Mouse (Mus musculus): ENCODE results near the gene Dcdc2a. TPM values are rescaled to one million over a fixed set of nuclear protein-coding genes. Genes with fewer than 3 reads are reported as not detected.

Gene Dcdc2a
- polyA plus RNA-seq, 1 experiment from 2014 or later: 2.4 TPM

DNA sequence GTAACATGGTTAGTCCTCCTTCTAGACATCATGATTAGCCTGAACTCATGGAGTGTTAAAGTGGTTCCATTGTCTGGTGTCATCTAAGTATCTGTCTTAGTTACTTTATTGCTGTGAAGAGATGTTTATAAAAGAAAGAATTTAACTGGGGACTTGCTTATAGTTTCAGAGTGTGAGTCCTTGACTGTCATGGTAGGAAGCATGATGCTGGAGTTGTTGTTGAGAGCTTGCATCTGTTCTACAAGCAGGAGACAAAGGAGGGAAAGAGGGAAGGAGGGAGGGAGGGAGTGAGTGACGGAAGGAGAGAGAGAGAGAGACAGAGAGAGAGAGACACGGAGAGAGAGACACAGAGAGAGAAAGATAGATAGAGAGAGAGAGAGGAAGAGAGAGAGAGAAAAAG is 90.4 kb downstream of the Dcdc2a start:
- DNase-seq (ENCODE audit: low spot score): no peak
- 74% methylated on average over 2 of the region's 2 CpGs for WGBS
- Histone ChIP-seq H3K27ac (replicated peaks) (no peak overlapping the region), H3K4me1 (no peaks in the 10 kb centered on the region), H3K9me3 (no peaks in the 10 kb centered on the region), H3K36me3 (replicated peaks) (no peaks in the 10 kb centered on the region), H3K4me3 (no peak overlapping the region), H3K27me3 (replicated peaks; ENCODE audit: low read depth, poor library complexity, severe bottlenecking) (no peaks in the 10 kb centered on the region)

DNA sequence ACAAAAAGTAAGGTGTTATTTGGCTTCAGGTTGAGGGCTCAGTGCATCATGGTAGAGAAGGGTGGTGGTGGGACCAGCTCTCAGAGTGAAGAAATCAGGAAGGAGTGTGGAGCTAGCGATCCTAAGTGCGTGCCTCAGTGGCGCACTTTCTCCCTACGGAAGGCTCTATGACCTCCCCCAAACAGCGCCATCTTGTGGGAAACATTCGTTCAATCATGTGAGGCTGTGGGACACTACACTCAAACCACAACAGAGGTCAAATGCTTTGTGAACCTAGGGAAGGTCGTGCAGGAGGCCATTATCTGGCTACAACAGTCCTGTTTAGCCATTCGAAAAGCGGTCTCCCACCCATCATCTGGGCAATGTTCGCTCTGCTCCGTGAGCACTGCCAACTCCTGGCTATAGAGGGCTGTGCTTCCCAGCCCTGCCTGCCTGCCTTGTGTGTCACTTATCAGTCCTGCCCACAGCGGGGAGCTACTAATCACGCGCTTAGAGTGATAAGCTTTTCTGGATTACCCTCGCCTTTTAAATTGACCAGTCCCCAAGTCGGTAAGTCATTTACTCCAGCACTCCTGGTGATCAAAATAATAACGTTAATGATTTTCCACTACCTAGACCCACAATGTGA is 94.5 kb downstream of the Dcdc2a start:
- Histone ChIP-seq H3K9me3 (no peaks in the 10 kb centered on the region), H3K27ac (replicated peaks) (no peak overlapping the region), H3K4me3 (no peak overlapping the region), H3K36me3 (replicated peaks) (no peaks in the 10 kb centered on the region), H3K27me3 (replicated peaks; ENCODE audit: low read depth, poor library complexity, severe bottlenecking) (no peaks in the 10 kb centered on the region), H3K4me1 (no peaks in the 10 kb centered on the region)
- no peak for DNase-seq (ENCODE audit: low spot score)
- 32% methylated on average over 17 of the region's 17 CpGs for WGBS

DNA sequence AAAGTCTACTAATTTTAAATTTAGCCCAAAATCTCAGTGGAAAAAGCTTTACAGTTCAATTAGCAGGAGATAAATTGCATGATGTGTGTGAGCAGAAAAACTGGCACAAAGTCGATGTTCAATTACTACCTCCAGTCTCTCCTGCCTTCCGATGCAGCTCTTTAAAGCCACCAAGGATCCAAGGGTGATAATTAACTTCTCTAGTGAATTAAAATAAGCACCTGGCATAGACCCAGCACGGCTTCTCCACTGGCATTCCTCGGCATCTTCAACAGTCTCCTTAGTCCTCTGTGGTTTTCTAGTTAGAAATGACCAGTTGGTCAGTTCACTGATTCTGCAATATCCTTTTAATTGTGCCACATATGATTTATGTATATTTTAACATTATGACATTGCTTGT is 95.1 kb downstream of the Dcdc2a start:
- 57% methylated on average over 4 of the region's 4 CpGs for WGBS
- H3K9me3 ChIP-seq: no peaks in the 10 kb centered on the region

DNA sequence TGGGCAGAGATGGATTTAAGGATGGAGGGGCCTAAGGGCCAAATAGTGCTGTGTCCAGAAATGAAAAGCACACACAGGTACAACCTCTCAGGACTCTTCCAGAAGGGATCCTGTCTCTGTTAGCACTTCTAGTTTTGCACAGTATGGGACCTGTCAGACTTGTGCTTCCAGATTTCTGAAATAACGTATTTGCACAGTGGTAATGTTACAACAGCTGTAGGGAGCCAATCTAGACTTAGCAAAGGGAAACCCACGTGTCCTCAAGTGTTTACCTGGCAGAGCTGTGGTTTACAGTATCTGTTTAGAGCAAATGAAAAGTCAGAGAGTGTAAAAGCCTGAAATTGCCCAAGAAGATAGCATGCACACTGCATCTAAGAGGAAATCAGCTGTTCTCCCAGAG is 104.1 kb downstream of the Dcdc2a start:
- 70% methylated on average over 2 of the region's 2 CpGs for WGBS
- no peaks in the 10 kb centered on the region for H3K27me3 ChIP-seq (replicated peaks; ENCODE audit: low read depth, poor library complexity, severe bottlenecking)
- H3K4me3 ChIP-seq: no peak overlapping the region
- H3K9me3 ChIP-seq: no peaks in the 10 kb centered on the region
- H3K36me3 ChIP-seq (replicated peaks): no peaks in the 10 kb centered on the region
- DNase-seq (ENCODE audit: low spot score): no peak
- no peak overlapping the region for H3K27ac ChIP-seq (replicated peaks)
- no peaks in the 10 kb centered on the region for H3K4me1 ChIP-seq

More for the DNA sequence above, 95.1 kb downstream of the Dcdc2a start:
- Histone ChIP-seq H3K4me1 (no peaks in the 10 kb centered on the region), H3K27ac (replicated peaks) (no peak overlapping the region), H3K36me3 (replicated peaks) (no peaks in the 10 kb centered on the region), H3K27me3 (replicated peaks; ENCODE audit: low read depth, poor library complexity, severe bottlenecking) (no peaks in the 10 kb centered on the region), H3K4me3 (no peak overlapping the region)
- DNase-seq (ENCODE audit: low spot score): no peak

DNA sequence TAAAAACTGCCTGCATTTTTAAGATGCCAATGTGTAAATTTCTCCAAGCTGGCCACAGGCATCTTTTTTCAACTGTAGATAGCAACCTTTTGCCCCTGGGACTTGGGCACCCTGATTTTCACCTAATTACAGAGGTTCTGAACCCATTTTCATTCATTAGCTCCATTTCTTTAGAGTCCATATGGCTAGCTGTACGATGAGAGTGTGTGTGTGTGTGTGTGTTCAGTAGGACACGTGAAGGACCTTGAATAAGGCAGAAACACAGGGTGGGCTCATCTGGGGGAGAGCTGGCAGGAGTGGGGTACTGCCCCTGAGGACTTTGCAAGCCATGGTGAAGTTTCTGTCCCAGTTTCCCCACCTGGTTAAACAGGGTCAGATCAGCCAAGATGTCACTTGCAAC is 105.0 kb downstream of the Dcdc2a start:
- H3K4me1 ChIP-seq: no peaks in the 10 kb centered on the region
- H3K27me3 ChIP-seq (replicated peaks; ENCODE audit: low read depth, poor library complexity, severe bottlenecking): no peaks in the 10 kb centered on the region
- H3K4me3 ChIP-seq: no peak overlapping the region
- 76% methylated on average over 2 of the region's 2 CpGs for WGBS
- DNase-seq (ENCODE audit: low spot score): no peak
- H3K9me3 ChIP-seq: no peaks in the 10 kb centered on the region
- no peak overlapping the region for H3K27ac ChIP-seq (replicated peaks)
- no peaks in the 10 kb centered on the region for H3K36me3 ChIP-seq (replicated peaks)

DNA sequence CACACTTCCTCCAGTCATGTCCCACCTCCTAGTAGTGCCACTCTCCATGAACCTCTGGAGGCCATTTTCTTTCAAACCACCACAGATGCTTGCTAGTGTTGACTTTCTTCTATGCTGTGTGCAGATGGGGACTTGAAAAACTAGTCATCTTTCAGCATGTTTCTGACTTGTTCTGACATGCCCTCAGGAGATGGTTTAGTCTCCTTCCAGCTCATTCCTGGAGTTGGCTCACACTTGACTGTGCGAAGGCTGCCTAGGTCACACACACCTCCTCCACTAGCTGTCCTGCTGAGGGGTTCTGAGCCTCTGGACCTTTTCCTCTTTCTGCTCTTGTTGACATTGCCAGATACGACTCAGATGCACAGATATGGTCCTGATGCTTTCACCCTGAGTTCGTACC is 106.8 kb downstream of the Dcdc2a start:
- peaks cover 3% of the 10 kb centered on the region; the same call in 1 of the 2 replicates for H3K4me1 ChIP-seq

DNA sequence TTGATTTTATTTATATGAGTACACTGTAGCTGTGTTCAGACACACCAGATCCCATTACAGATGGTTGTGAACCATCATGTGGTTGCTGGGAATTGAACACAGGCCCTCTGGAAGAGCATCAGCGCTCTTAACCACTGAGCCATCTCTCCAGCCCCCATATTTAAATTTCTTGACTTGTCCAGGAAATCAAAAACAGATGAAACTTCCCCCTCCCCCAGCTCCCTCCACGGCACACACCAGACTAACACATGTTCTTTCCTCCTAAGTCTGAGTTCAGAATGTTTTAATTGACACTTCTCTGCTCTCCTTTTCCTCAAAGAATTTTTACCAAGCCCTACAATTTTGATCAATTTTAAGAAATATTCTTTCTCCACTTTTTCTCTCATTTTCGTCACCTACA is 113.1 kb downstream of the Dcdc2a start:
- Histone ChIP-seq H3K27me3 (replicated peaks; ENCODE audit: low read depth, poor library complexity, severe bottlenecking) (no peaks in the 10 kb centered on the region), H3K9me3 (no peaks in the 10 kb centered on the region), H3K27ac (replicated peaks) (no peak overlapping the region), H3K4me3 (no peak overlapping the region), H3K36me3 (replicated peaks) (no peaks in the 10 kb centered on the region), H3K4me1 (peaks cover 12% of the 10 kb centered on the region)
- WGBS: 56% methylated on average over 3 of the region's 3 CpGs
- DNase-seq (ENCODE audit: low spot score): peak; percentile 54

More for the DNA sequence above, 106.8 kb downstream of the Dcdc2a start:
- no peaks in the 10 kb centered on the region for H3K9me3 ChIP-seq
- no peaks in the 10 kb centered on the region for H3K27me3 ChIP-seq (replicated peaks; ENCODE audit: low read depth, poor library complexity, severe bottlenecking)
- no peak overlapping the region for H3K4me3 ChIP-seq
- H3K27ac ChIP-seq (replicated peaks): no peak overlapping the region
- WGBS: 88% methylated on average over 3 of the region's 3 CpGs
- DNase-seq (ENCODE audit: low spot score): no peak
- no peaks in the 10 kb centered on the region for H3K36me3 ChIP-seq (replicated peaks)

DNA sequence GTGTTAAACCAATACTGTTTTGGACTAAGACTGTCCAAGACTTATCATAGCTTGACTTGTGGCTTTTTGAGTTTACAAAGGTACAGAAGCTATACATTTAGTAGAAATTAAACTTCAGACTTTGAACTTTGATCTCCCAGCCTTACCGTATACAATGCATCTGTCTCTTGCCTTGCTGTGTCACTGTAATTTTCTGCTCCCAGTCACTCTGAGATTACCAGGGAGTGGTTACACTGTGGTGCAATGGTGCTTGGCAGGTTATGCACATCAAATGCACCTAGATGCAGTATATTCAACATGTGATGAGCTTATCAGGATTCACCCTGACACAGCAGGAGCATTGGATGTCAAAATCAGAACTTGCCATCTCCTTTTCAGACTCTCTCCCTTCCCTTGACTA is 122.0 kb downstream of the Dcdc2a start:
- no peak for DNase-seq (ENCODE audit: low spot score)
- H3K9me3 ChIP-seq: no peaks in the 10 kb centered on the region
- no peak overlapping the region for H3K4me3 ChIP-seq
- H3K27me3 ChIP-seq (replicated peaks; ENCODE audit: low read depth, poor library complexity, severe bottlenecking): no peaks in the 10 kb centered on the region
- H3K4me1 ChIP-seq: peaks cover 10% of the 10 kb centered on the region
- 91% methylated on average over 1 of the region's 1 CpGs for WGBS
- no peaks in the 10 kb centered on the region for H3K36me3 ChIP-seq (replicated peaks)
- H3K27ac ChIP-seq (replicated peaks): no peak overlapping the region

DNA sequence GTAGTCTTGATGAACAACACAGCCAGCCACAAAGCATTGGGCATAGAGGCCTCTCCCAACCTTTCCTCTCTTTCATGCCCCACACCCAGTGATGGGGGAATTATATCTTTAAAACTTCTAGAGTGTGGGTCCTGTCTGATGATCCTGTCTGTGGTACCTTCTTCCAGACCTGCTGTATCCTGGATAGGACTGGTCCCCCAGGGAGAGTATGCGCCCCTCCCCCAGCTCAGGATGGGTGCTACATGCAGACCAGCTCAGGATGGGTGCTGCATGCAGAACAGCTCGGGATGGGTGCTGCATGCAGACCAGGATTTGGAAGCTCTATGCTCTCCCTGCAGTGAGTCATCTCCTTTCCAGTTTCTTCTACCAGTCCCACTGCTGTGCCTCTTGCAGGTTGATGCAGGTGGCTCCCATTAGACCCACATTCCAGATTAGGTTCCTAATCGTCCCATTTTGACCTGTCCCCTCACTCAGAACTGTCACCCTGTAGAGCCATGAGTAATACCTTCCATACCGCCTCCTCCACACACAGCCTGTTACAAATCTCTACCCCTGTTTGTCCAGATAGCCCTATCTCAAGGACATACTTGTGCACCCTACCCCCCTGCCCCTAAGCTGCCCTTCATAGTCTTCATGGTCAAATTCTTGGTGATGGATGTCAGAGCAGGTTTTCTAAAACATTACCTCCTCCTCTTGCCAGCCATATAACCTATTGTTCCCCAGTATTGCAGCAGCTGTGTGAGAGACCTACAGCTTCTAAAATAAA is 122.6 kb downstream of the Dcdc2a start:
- WGBS: 73% methylated on average over 4 of the region's 4 CpGs
- no peak overlapping the region for H3K4me3 ChIP-seq
- H3K4me1 ChIP-seq: peaks cover 10% of the 10 kb centered on the region
- no peaks in the 10 kb centered on the region for H3K27me3 ChIP-seq (replicated peaks; ENCODE audit: low read depth, poor library complexity, severe bottlenecking)
- H3K27ac ChIP-seq (replicated peaks): peak overlapping the region; percentile 7; the same call in 1 of the 2 replicates
- no peaks in the 10 kb centered on the region for H3K9me3 ChIP-seq
- H3K36me3 ChIP-seq (replicated peaks): no peaks in the 10 kb centered on the region
- DNase-seq (ENCODE audit: low spot score): no peak

DNA sequence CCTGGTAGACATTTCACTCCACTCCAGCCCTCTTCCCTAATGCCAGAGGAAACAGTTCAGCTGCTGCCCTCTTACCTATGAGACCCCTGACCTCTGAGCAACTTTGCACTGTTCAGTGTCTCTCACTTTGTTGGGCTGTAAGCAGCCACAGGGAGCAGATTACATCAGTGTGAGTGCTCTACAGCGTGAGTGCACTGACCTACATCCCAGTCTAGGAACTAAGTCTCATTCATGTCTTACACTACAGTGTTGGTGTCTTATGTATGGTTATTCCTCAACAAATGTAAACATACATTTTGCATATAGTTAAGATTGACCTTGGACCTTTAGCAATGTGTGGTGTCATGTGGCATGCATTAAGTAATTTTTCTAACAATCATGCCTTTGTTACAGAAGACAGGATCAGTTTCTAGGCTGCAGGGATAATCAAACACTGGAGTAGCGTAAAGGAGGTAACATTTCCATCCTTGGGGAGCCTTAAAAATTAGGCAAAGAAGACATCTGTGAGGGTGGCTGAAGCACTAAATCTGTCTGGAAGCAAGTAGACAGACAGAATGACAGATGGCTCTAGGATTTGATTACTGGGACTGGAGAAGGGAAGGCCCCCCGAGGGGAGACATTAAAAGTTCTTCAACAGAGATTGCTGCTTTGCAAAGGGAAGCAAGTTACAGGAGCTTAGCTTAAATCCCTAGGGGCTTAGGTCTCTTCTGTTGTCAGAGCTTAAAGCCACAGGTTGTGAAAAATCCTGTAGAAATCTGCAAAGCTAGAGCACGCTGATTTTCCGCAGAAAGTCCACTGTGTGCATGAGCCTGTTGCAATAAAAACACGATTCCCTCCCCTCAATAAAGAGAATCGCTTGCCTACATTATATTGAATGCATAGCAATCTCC is 130.9 kb downstream of the Dcdc2a start:
- no peaks in the 10 kb centered on the region for H3K27me3 ChIP-seq (replicated peaks; ENCODE audit: low read depth, poor library complexity, severe bottlenecking)
- 6% methylated on average over 7 of the region's 7 CpGs for WGBS
- DNase-seq (ENCODE audit: low spot score): peak; percentile 56
- H3K36me3 ChIP-seq (replicated peaks): no peaks in the 10 kb centered on the region
- peak overlapping the region; percentile 37 for H3K4me3 ChIP-seq
- H3K9me3 ChIP-seq: no peaks in the 10 kb centered on the region
- H3K4me1 ChIP-seq: peaks cover 32% of the 10 kb centered on the region
- H3K27ac ChIP-seq (replicated peaks): peak overlapping the region; percentile 81

DNA sequence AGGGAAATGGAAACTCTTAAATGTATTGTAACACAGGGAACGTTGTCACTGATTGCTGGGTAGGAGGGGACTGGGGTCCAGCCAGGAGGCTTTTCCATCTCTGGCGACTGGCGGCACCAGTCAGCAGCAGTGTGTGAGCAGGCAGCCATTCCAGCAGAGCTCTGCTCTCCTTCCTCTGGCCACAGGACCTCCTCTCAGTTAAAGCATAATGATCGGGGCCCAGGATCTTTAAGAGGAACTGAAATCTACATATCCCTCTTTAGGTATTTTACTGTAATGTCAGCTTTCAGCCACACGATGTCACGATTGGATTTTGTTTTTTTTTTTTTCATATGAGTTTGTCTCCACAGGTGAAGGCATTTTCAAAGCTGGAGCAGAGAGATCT is 131.5 kb downstream of the Dcdc2a start:
- peak; percentile 51 for DNase-seq (ENCODE audit: low spot score)
- 4% methylated on average over 6 of the region's 6 CpGs for WGBS
- peaks cover 32% of the 10 kb centered on the region for H3K4me1 ChIP-seq
- no peaks in the 10 kb centered on the region for H3K36me3 ChIP-seq (replicated peaks)
- no peaks in the 10 kb centered on the region for H3K9me3 ChIP-seq
- peak overlapping the region; percentile 37 for H3K4me3 ChIP-seq
- H3K27me3 ChIP-seq (replicated peaks; ENCODE audit: low read depth, poor library complexity, severe bottlenecking): no peaks in the 10 kb centered on the region
- H3K27ac ChIP-seq (replicated peaks): peak overlapping the region; percentile 81

DNA sequence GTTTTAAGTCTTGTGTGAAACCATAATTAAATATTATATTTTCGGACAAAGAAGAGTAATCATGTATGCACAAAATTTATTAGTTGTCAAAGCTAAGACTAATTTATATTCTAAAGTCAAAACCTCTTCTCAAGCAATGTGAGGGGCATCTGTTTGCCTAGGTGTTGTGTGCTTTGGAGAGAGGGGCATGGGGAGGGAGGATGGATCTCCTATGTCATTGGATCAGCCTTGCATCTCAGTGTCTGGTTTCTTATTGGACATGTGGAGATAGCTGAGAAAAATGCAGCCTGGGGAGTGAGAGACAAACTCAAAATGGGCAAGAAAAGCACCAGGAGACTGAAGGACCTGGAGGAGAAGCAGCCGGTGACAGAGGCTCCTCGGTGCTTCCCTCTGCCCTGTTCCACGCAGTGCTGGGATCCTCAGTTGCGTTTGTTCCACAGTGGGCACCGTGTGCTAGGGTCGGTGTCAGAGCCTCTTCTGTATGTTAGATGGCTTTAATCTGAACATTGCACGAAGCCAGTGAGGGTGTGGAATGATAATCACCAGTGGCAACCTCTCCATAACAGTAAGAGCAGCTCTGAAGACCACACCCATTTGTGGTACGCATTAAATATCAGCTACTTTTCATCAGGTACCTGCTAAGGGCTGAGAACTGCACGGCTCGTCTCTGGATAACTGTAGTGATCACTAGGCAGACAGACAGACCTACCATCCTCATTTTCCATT is 133.8 kb downstream of the Dcdc2a start:
- Histone ChIP-seq H3K9me3 (no peaks in the 10 kb centered on the region), H3K27ac (replicated peaks) (no peak overlapping the region), H3K4me3 (no peak overlapping the region), H3K27me3 (replicated peaks; ENCODE audit: low read depth, poor library complexity, severe bottlenecking) (no peaks in the 10 kb centered on the region), H3K4me1 (peaks cover 36% of the 10 kb centered on the region), H3K36me3 (replicated peaks) (no peaks in the 10 kb centered on the region)
- WGBS: 87% methylated on average over 11 of the region's 11 CpGs
- no peak for DNase-seq (ENCODE audit: low spot score)

Measured in embryonic facial prominence, embryonic 10.5 days (tissue).